Mouse (Mus musculus): Measurements from ENCODE around the gene Dab1.

DNA sequence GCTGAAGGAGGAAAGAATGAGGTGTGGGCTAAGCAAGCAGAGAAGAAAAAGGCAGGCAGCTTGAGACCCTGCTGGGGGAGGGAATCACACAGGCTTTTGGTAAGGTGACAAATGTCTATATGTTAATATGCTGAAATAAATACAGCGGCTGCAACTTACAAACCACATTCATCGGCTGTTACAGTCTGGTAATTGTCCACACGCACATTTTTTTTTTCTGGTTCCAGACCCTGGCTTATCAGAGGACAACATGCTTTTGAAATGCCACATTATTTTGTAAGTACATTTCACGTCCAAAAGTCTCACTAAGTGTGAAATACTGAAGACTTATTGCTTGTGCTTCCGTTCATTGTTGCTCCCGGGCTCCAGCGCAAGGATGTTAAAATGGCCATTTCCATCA, 225.5 kb downstream of the Dab1 start:
- TF ChIP-seq CTCF (IDR thresholded peaks at IDR 0.05; ENCODE audit: extremely low read depth, insufficient read depth, insufficient read length, insufficient replicate concordance) (no peak), POLR2A (IDR thresholded peaks at IDR 0.05; ENCODE audit: low read depth, low read length) (no peak)

Measured in spleen, adult 2 months (tissue).